Mouse (Mus musculus) monocyte, adult 2 months (primary cell): ENCODE data around the gene Nmi.

Experiments used
- DNase-seq, 2 experiments: peaks; one replicate each; pipeline ENCODE4 v3.0.0; 2022; ENCODE audit warnings: low spot score in 2 of 2, low read depth in 1 of 2

Gene Nmi

DNA sequence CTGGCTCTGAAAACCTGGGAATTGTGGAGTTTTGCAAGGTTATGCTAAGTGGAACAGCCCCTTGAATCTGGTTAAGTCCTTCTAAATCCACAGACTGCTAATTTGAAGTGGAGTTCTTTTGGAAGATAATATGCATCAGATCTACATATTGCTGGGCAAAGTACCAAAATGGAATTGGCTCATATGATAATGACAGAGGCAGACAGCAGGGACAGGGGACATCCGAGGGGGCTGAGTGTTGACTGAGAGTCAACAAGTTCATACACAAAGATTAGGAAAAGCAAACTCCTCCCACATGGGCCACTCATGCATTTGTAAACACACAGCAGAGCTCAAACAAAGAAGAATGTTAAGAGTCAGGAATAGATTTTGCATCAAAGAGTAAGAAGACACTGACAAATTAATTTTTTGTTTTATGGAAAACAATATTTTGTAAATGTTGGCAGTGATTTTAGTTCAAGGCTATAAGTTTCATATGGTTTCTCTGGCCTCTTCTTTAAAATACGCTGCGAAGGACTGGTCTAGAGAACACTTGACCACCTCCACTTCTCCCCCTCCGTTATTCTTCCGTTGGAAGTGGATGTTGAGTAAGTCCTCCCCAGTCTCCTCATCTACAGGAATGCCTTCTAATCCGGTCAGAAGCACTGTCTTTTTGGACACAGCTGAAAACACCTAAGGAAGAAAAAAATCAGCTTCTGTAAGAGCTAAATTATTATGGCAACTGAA, 25.0 kb downstream of the Nmi start:
- DNase-seq: no peak

- no peak for DNase-seq
These were observed 27.5 kb downstream of the Nmi start for GRCm38 (mm10) chr2:51945812-51946211.

- DNase-seq: no peak
These were observed 31.5 kb downstream of the Nmi start for GRCm38 (mm10) chr2:51941832-51942231.

DNA sequence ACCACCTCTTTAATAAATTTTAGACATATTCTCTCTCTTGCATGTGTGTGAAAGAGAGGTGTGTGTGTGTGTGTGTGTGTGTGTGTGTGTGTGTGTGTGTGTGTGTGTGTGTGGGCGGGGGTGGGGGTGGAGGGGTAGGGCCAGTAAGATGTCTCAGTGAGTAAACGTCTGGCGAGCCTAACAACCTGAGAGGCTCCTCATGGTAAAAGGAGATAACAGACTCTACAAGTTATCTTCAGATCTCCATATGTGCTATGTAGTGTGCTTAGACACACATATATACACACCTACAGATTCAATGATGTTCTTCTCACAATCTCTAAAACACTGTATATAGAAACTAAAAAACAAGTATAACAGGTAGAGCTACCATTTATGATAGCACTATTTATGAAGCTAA, 34.5 kb downstream of the Nmi start:
- DNase-seq: no peak

DNA sequence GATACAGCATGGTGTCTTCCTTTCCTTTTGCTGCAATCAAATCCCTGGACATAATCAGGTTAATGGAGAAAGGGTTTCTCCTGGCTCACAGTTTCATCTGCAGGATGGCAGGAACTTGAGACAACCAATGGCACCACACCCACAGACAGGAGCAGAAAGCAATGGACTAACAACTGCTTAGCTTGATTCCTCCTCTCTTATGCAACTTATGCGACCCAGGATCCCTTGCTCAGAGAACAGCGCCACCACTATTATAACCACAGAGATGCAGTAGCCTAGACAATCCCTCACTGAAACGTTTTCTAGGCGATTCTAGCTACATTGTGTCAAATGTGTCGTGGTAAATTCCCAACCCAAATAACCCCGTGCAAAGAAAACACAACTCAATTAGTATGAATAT, 36.3 kb downstream of the Nmi start:
- DNase-seq: no peak

DNA sequence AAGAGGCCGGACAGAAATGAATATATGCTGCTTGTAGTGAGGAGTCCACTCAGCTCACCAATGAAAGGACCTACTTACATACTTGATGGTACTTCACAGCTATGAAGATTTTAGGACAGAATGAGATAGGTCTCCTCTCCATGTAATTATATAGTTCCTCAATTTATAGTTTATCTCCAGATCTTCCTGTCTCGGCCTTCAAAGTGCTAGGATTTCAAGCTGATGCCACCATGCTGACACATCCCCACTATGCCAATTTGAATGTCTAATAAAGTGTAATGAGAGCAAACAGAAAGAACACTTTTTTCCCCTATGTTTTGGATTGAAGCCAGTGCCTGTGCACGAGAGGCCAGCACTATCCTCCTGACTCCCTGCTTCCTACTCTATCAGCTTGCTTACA, 36.7 kb downstream of the Nmi start:
- no peak for DNase-seq

DNA sequence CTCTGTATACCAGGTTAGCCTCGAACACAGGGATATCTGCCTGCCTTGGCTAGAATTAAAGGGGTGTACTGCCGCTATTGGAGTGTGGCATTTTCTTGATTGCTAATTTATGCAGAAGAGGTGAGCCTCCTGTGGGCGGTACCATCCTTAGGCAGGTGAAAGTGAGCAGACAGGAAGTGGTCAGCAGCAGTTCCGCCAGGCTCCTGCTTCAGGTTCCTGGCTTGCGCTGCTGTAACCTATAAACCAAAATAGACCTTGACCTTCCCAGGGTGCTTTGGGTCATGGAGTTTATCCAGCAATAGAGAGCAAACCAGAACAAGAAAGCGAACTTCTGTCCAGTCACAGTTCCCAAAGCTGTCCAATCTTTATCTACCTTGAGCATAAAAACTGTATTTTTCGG, 37.4 kb downstream of the Nmi start:
- DNase-seq: no peak

GRCm38 (mm10) chr2:51934574-51935334, 38.5 kb downstream of the Nmi start, which contains the start of gene Rbm43:
Gene Rbm43, minus strand, starts transcription at chr2:51935163.
- DNase-seq: peak; percentile 68 to 74

DNA sequence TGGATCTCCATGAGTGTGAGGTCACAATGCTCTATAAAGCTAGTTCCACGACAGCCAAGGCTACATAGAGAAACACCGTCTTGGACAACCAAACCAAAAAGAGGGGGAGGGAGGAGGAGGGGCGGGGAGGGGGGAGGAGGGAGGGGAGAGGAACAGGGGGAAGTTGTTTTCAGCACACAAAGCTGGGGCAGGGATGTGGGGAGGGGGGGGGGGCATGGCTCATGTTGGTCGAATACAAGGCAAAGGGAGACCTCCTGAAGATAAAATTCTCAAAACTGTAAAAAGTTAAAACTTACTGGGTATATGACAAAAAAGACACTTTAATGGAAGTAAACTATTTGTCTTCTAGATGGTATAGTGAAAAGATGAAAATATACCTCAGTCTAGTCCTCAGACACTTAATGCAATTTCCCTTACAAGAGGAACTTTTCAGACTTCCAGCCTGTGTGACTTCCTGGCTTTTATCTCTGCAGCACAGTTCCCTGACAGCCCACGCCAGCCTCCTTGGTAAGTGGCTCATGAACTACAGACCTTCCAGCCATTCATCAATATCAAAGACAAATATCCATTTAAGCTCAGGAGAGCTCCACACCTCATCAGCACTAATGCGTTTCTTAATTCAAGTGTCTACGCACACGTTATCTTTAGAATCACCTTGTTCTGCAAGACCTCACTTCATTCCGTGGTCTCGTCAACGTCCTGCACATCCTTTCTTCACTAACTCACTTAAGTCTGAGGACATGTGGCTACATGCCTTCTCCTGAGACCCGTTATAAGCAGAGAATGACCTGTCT, 39.8 kb downstream of the Nmi start:
- no peak for DNase-seq

- no peak for DNase-seq
These were observed 42.1 kb downstream of the Nmi start for GRCm38 (mm10) chr2:51931241-51931640.

- no peak for DNase-seq
These were observed 58.2 kb downstream of the Nmi start for GRCm38 (mm10) chr2:51914944-51915680.

DNA sequence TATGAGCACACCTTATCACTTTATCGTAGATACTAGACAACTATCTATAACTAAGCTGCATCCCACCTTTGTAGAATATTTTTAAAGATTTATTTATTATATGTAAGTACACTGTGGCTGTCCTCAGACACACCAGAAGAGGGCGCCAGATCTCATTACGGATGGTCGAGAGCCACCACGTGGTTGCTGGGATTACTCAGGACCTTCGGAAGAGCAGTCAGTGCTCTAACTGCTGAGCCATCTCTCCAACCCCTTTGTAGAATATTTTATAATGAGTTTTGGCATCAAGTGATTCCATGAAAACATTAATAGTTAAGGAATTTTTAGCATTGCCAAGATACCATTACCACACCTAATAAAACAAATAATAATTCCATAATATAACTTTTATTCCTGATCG, 58.8 kb downstream of the Nmi start:
- no peak for DNase-seq

- DNase-seq: no peak
These were observed 60.6 kb downstream of the Nmi start for GRCm38 (mm10) chr2:51912740-51913139.

- no peak for DNase-seq
These were observed 61.4 kb downstream of the Nmi start for GRCm38 (mm10) chr2:51911864-51912263.

- no peak for DNase-seq
These were observed 65.7 kb downstream of the Nmi start for GRCm38 (mm10) chr2:51907538-51908110.

GRCm38 (mm10) chr2:51905637-51906036, 67.7 kb downstream of the Nmi start:
- DNase-seq: no peak
